Mouse (Mus musculus) kidney, adult 2 months (tissue): ENCODE data around the gene Prkn. TPM values are rescaled to one million over a fixed set of nuclear protein-coding genes. Genes with fewer than 3 reads are reported as not detected.
A peak's percentile ranks its signal among the peaks of the same experiment; 100 is the strongest.

Source experiments
- DNase-seq: peaks from one replicate; pipeline ENCODE4 v3.0.0; 2021
- H3K27ac ChIP-seq: fragments of 200-500 bp; 2 replicates; pipeline ENCODE4 v1.5.1; 2012; ENCODE audit warnings: low read depth, low read length, control low read depth, inconsistent platforms; ENCODE audit not compliant: insufficient read depth
- H3K27me3 ChIP-seq: fragments of 200-500 bp; replicated peaks from 2 replicates; pipeline ENCODE4 v1.6.1; 2012; ENCODE audit warnings: mild to moderate bottlenecking, moderate library complexity, low read length, inconsistent platforms; ENCODE audit not compliant: control insufficient read depth, insufficient read depth
- H3K36me3 ChIP-seq: fragments of 200-500 bp; 2 replicates; pipeline ENCODE4 v1.6.1; 2012; ENCODE audit warnings: mild to moderate bottlenecking, moderate library complexity, low read length, inconsistent platforms; ENCODE audit not compliant: control insufficient read depth, insufficient read depth
- H3K4me1 ChIP-seq: fragments of 200-500 bp; 2 replicates; pipeline ENCODE4 v1.6.1; 2011; ENCODE audit warnings: low read length; ENCODE audit not compliant: control insufficient read depth, insufficient read depth
- H3K4me3 ChIP-seq: fragments of 200-500 bp; 2 replicates; pipeline ENCODE4 v1.5.1; 2011; ENCODE audit warnings: mild to moderate bottlenecking, low read depth, low read length, control low read depth; ENCODE audit not compliant: insufficient read depth
- CTCF ChIP-seq: fragments of 200-500 bp; conservative IDR thresholded peaks from 2 replicates; pipeline ENCODE4 v1.5.1; 2011; ENCODE audit warnings: low read depth, mild to moderate bottlenecking, control low read depth, low read length, moderate library complexity, mixed read lengths; ENCODE audit not compliant: insufficient read depth, insufficient read length
- POLR2A ChIP-seq: fragments of 200-500 bp; IDR thresholded peaks from one replicate; pipeline ENCODE4 v1.6.1; 2011; ENCODE audit warnings: low read depth, low read length, control low read depth
- WGBS: fragments of 180-500 bp; shearing (Covaris S2); methylation state at CpG from one replicate; pipeline ENCODE4 v1.1.7; 2018; 5-methylcytosine and 5-hydroxymethylcytosine counted together
- polyA plus RNA-seq: library from polyadenylated mRNA; depleted of rRNA; stranded (reverse); fragments of >200 nt; gene quantifications from 2 replicates; pipeline ENCODE4 v1.2.3, GENCODE M21; 2012

Prkn gene
- polyA plus RNA-seq, 1 experiment = 6.1 TPM

GRCm38 (mm10) chr17:10987040-10987439 lies 146.9 kb downstream of the Prkn start:
- H3K27ac ChIP-seq = no peak overlapping the region
- H3K4me1 ChIP-seq = no peaks in the 10 kb centered on the region
- no peak overlapping the region for H3K4me3 ChIP-seq
- H3K36me3 ChIP-seq = no peaks in the 10 kb centered on the region
- TF ChIP-seq POLR2A (no peak), CTCF (no peak)
- 78% methylated on average over 4 of the region's 4 CpGs for whole genome bisulfite sequencing
- no peak for DNase-seq
- H3K27me3 ChIP-seq = no peaks in the 10 kb centered on the region

- no peak for DNase-seq
- WGBS = 83% methylated on average over 5 of the region's 5 CpGs
- no peak for TF ChIP-seq CTCF
- no peak for TF ChIP-seq POLR2A
Measured at GRCm38 (mm10) chr17:10997291-10997690, 157.1 kb downstream of the Prkn start.

GRCm38 (mm10) chr17:11023371-11023770 lies 183.2 kb downstream of the Prkn start:
- DNase-seq = peak; percentile 72
- Histone ChIP-seq H3K27me3 (no peaks in the 10 kb centered on the region; the same call in 1 of the 2 replicates), H3K4me1 (no peaks in the 10 kb centered on the region), H3K4me3 (no peak overlapping the region), H3K36me3 (no peaks in the 10 kb centered on the region), H3K27ac (no peak overlapping the region)
- 35% methylated on average over 2 of the region's 2 CpGs for WGBS
- TF ChIP-seq CTCF (no peak), POLR2A (no peak)

More at GRCm38 (mm10) chr17:10997291-10997690, 157.1 kb downstream of the Prkn start:
- H3K4me1 ChIP-seq = no peaks in the 10 kb centered on the region
- no peak overlapping the region for H3K4me3 ChIP-seq
- no peaks in the 10 kb centered on the region for H3K36me3 ChIP-seq
- no peaks in the 10 kb centered on the region for H3K27me3 ChIP-seq
- no peak overlapping the region for H3K27ac ChIP-seq

- Histone ChIP-seq H3K27me3 (no peaks in the 10 kb centered on the region; the same call in 1 of the 2 replicates), H3K36me3 (no peaks in the 10 kb centered on the region), H3K4me1 (no peaks in the 10 kb centered on the region), H3K4me3 (no peak overlapping the region), H3K27ac (no peak overlapping the region)
- TF ChIP-seq POLR2A = no peak
- no peak for TF ChIP-seq CTCF
- DNase-seq = no peak
- WGBS = 96% methylated on average over 4 of the region's 4 CpGs
Measured at GRCm38 (mm10) chr17:11029348-11029747, 189.2 kb downstream of the Prkn start.

- DNase-seq = no peak
- H3K4me3 ChIP-seq = no peak overlapping the region
- H3K27ac ChIP-seq = no peak overlapping the region
- H3K27me3 ChIP-seq = no peaks in the 10 kb centered on the region; the same call in 1 of the 2 replicates
- no peaks in the 10 kb centered on the region for H3K36me3 ChIP-seq
- H3K4me1 ChIP-seq = no peaks in the 10 kb centered on the region
- 73% methylated on average over 4 of the region's 4 CpGs for WGBS
- no peak for TF ChIP-seq POLR2A
- TF ChIP-seq CTCF = no peak
Measured at GRCm38 (mm10) chr17:11030936-11031335, 190.8 kb downstream of the Prkn start.

- WGBS = 80% methylated on average over 2 of the region's 2 CpGs
- Histone ChIP-seq H3K4me3 (no peak overlapping the region), H3K27me3 (no peaks in the 10 kb centered on the region; the same call in 1 of the 2 replicates), H3K27ac (no peak overlapping the region), H3K4me1 (no peaks in the 10 kb centered on the region), H3K36me3 (no peaks in the 10 kb centered on the region)
- DNase-seq = no peak
- TF ChIP-seq POLR2A (no peak), CTCF (no peak)
Measured at GRCm38 (mm10) chr17:11032366-11032765, 192.2 kb downstream of the Prkn start.

GRCm38 (mm10) chr17:11033594-11033993 lies 193.4 kb downstream of the Prkn start:
- Histone ChIP-seq H3K27ac (no peak overlapping the region), H3K36me3 (no peaks in the 10 kb centered on the region), H3K27me3 (no peaks in the 10 kb centered on the region), H3K4me1 (no peaks in the 10 kb centered on the region), H3K4me3 (no peak overlapping the region)
- no peak for TF ChIP-seq POLR2A
- no peak for TF ChIP-seq CTCF
- DNase-seq = no peak
- 69% methylated on average over 2 of the region's 2 CpGs for WGBS

- Histone ChIP-seq H3K4me3 (no peak overlapping the region), H3K27me3 (no peaks in the 10 kb centered on the region), H3K36me3 (no peaks in the 10 kb centered on the region), H3K27ac (no peak overlapping the region), H3K4me1 (no peaks in the 10 kb centered on the region)
- DNase-seq = peak; percentile 4
- 98% methylated on average over 1 of the region's 1 CpGs for WGBS
- TF ChIP-seq CTCF (no peak), POLR2A (no peak)
Measured at GRCm38 (mm10) chr17:11038272-11038671, 198.1 kb downstream of the Prkn start.
